Mouse (Mus musculus): Measurements from ENCODE around the gene Prss56. TPM values are rescaled to one million over a fixed set of nuclear protein-coding genes. Genes with fewer than 3 reads are reported as not detected.

Gene Prss56
- total and polyA plus RNA-seq, 2 experiments from 2014 or later = 0.31 to 0.46 TPM

- Histone ChIP-seq H3K4me3 (ENCODE audit: low read length) (peak overlapping the region; percentile 45), H3K4me2 (ENCODE audit: low read depth, low read length) (peak overlapping the region; percentile 65), H3K27me3 (ENCODE audit: insufficient read depth, low read length) (peaks cover 59% of the 10 kb centered on the region), H3K36me3 (ENCODE audit: insufficient read depth, low read length) (no peaks in the 10 kb centered on the region), H3K27ac (no peak overlapping the region), H3K4me1 (ENCODE audit: insufficient read depth, low read length) (no peaks in the 10 kb centered on the region), H3K9ac (replicated peaks; ENCODE audit: low read length) (peak overlapping the region; percentile 28; the same call in 1 of the 2 replicates), H3K9me3 (ENCODE audit: low read length) (no peaks in the 10 kb centered on the region)
- DNase-seq (ENCODE audit: low spot score) = no peak
- 2% methylated on average over 58 of the region's 58 CpGs for WGBS
- peak; percentile 9; the same call in 1 of the 2 replicates for TF ChIP-seq CTCF (IDR thresholded peaks at IDR 0.05; ENCODE audit: low read depth)
- ATAC-seq = no peak
Measured at GRCm38 (mm10) chr1:87154501-87155120, 28.5 kb upstream of the Prss56 start.

- ATAC-seq = peak; percentile 42
- TF ChIP-seq CTCF (IDR thresholded peaks at IDR 0.05; ENCODE audit: low read depth) = no peak
- H3K4me1 ChIP-seq (ENCODE audit: insufficient read depth, low read length) = no peaks in the 10 kb centered on the region
- no peak overlapping the region for H3K27ac ChIP-seq
- under 1% methylated on average over 56 of the region's 56 CpGs for WGBS
- H3K9me3 ChIP-seq (ENCODE audit: low read length) = no peaks in the 10 kb centered on the region
- peaks cover 59% of the 10 kb centered on the region for H3K27me3 ChIP-seq (ENCODE audit: insufficient read depth, low read length)
- H3K4me3 ChIP-seq (ENCODE audit: low read length) = peak overlapping the region; percentile 45
- DNase-seq (ENCODE audit: low spot score) = peak; percentile 47
- no peaks in the 10 kb centered on the region for H3K36me3 ChIP-seq (ENCODE audit: insufficient read depth, low read length)
- H3K9ac ChIP-seq (replicated peaks; ENCODE audit: low read length) = peak overlapping the region; percentile 41; the same call in 1 of the 2 replicates
- peak overlapping the region; percentile 65 for H3K4me2 ChIP-seq (ENCODE audit: low read depth, low read length)
Measured at GRCm38 (mm10) chr1:87155531-87156198, 27.4 kb upstream of the Prss56 start.

DNA sequence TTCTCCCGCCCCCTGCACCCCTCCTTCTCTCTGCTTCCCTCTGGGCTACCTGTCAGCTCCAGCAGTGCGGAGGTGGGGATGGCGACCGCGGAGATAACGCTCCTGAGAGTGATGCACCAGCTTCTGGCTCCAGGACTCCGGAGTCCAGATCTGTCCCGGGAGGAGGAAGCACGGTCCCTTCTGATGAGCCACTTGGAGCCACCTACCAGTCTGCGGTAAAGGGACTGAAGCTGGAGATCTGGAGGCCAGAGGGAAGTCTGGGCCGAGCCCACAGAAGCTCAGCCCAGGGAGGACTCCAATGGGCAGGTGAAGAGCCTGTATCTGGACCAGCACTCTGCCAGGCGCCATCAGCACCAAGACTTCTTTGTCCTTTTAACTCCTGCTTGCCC, 26.9 kb upstream of the Prss56 start, which contains the start of gene Ecel1:
Gene Ecel1 (minus strand): TSS at position 323 of the 389 bp plus-strand sequence.
- TF ChIP-seq CTCF (IDR thresholded peaks at IDR 0.05; ENCODE audit: low read depth) = no peak
- no peaks in the 10 kb centered on the region for H3K9me3 ChIP-seq (ENCODE audit: low read length)
- no peak for ATAC-seq
- H3K4me1 ChIP-seq (ENCODE audit: insufficient read depth, low read length) = no peaks in the 10 kb centered on the region
- H3K9ac ChIP-seq (replicated peaks; ENCODE audit: low read length) = peak within 1 kb of the TSS; percentile 41; the same call in 1 of the 2 replicates
- 4% methylated on average over 11 of the region's 12 CpGs for WGBS
- H3K4me2 ChIP-seq (ENCODE audit: low read depth, low read length) = peak within 1 kb of the TSS; percentile 65
- H3K27ac ChIP-seq = no peak within 1 kb of the TSS
- H3K27me3 ChIP-seq (ENCODE audit: insufficient read depth, low read length) = peaks cover 58% of the 10 kb centered on the region
- DNase-seq (ENCODE audit: low spot score) = no peak
- H3K4me3 ChIP-seq (ENCODE audit: low read length) = peak within 1 kb of the TSS; percentile 45
- H3K36me3 ChIP-seq (ENCODE audit: insufficient read depth, low read length) = no peaks in the 10 kb centered on the region

- H3K4me2 ChIP-seq (ENCODE audit: low read depth, low read length) = no peak overlapping the region
- ATAC-seq (no peak), DNase-seq (ENCODE audit: low spot score) (no peak)
- H3K4me1 ChIP-seq (ENCODE audit: insufficient read depth, low read length) = no peaks in the 10 kb centered on the region
- WGBS = 88% methylated on average over 3 of the region's 3 CpGs
- H3K9ac ChIP-seq (replicated peaks; ENCODE audit: low read length) = no peak overlapping the region
- H3K36me3 ChIP-seq (ENCODE audit: insufficient read depth, low read length) = no peaks in the 10 kb centered on the region
- no peak for TF ChIP-seq CTCF (IDR thresholded peaks at IDR 0.05; ENCODE audit: low read depth)
- peaks cover 31% of the 10 kb centered on the region for H3K27me3 ChIP-seq (ENCODE audit: insufficient read depth, low read length)
- no peaks in the 10 kb centered on the region for H3K9me3 ChIP-seq (ENCODE audit: low read length)
- H3K4me3 ChIP-seq (ENCODE audit: low read length) = no peak overlapping the region
- no peak overlapping the region for H3K27ac ChIP-seq
Measured at GRCm38 (mm10) chr1:87159396-87159795, 23.7 kb upstream of the Prss56 start.

GRCm38 (mm10) chr1:87164164-87164795, 18.8 kb upstream of the Prss56 start:
- Histone ChIP-seq H3K27ac (no peak overlapping the region), H3K4me2 (ENCODE audit: low read depth, low read length) (no peak overlapping the region), H3K4me1 (ENCODE audit: insufficient read depth, low read length) (no peaks in the 10 kb centered on the region), H3K36me3 (ENCODE audit: insufficient read depth, low read length) (no peaks in the 10 kb centered on the region), H3K9ac (replicated peaks; ENCODE audit: low read length) (no peak overlapping the region), H3K4me3 (ENCODE audit: low read length) (no peak overlapping the region), H3K9me3 (ENCODE audit: low read length) (no peaks in the 10 kb centered on the region), H3K27me3 (ENCODE audit: insufficient read depth, low read length) (no peaks in the 10 kb centered on the region)
- 38% methylated on average over 11 of the region's 11 CpGs for WGBS
- no peak for TF ChIP-seq CTCF (IDR thresholded peaks at IDR 0.05; ENCODE audit: low read depth)
- DNase-seq (ENCODE audit: low spot score) = no peak
- peak; percentile 46 for ATAC-seq

- no peaks in the 10 kb centered on the region for H3K9me3 ChIP-seq (ENCODE audit: low read length)
- ATAC-seq = peak; percentile 19; the same call in 1 of the 2 replicates
- 42% methylated on average over 9 of the region's 9 CpGs for WGBS
- no peak for TF ChIP-seq CTCF (IDR thresholded peaks at IDR 0.05; ENCODE audit: low read depth)
- no peak overlapping the region for H3K4me3 ChIP-seq (ENCODE audit: low read length)
- H3K9ac ChIP-seq (replicated peaks; ENCODE audit: low read length) = no peak overlapping the region
- no peaks in the 10 kb centered on the region for H3K36me3 ChIP-seq (ENCODE audit: insufficient read depth, low read length)
- no peak overlapping the region for H3K27ac ChIP-seq
- no peak for DNase-seq (ENCODE audit: low spot score)
- no peaks in the 10 kb centered on the region for H3K27me3 ChIP-seq (ENCODE audit: insufficient read depth, low read length)
- no peaks in the 10 kb centered on the region for H3K4me1 ChIP-seq (ENCODE audit: insufficient read depth, low read length)
- H3K4me2 ChIP-seq (ENCODE audit: low read depth, low read length) = no peak overlapping the region
Measured at GRCm38 (mm10) chr1:87164796-87165184, 18.3 kb upstream of the Prss56 start.

Measured in hindbrain, postnatal 0 days (tissue).